Mouse (Mus musculus) right cerebral cortex, postnatal 4 days (tissue): ENCODE data around the gene Chrna1.
A peak's percentile ranks its signal among the peaks of the same experiment; 100 is the strongest.

Source experiments
- DNase-seq: peaks from one replicate; pipeline ENCODE4 v3.0.0-alpha.2; 2022

The Chrna1 gene

GRCm38 (mm10) chr2:73580166-73580565 is at the start of gene Chrna1:
Gene Chrna1 (minus strand): TSS chr2:73580338.
- no peak for DNase-seq

DNA sequence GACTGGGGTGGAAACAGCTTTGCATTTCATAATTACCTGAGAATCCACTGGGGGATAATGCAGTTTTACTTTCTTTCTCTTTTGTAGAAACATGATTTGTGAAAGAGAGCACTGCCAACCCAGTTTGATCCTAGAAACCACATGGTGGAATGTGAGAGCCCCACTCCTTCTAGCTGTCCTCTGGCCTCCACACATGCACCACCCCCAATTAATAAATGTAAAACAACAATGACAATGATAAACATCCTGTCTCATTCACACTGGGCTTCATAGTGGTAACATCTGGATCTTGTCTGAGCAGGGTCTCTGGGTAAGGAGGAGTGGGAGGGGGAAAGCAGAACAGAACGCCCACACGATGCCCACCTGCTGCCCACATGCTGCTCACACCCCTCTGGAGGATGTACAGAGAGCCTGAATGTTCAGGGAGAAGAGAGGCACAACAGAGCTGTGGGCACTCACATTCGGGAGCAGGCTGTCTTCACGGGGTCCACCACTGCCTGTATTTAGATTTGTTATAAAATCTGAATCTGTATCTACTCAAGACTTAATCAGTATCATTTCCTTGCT is 38.4 kb upstream of the Chrna1 start:
- DNase-seq, result no peak

DNA sequence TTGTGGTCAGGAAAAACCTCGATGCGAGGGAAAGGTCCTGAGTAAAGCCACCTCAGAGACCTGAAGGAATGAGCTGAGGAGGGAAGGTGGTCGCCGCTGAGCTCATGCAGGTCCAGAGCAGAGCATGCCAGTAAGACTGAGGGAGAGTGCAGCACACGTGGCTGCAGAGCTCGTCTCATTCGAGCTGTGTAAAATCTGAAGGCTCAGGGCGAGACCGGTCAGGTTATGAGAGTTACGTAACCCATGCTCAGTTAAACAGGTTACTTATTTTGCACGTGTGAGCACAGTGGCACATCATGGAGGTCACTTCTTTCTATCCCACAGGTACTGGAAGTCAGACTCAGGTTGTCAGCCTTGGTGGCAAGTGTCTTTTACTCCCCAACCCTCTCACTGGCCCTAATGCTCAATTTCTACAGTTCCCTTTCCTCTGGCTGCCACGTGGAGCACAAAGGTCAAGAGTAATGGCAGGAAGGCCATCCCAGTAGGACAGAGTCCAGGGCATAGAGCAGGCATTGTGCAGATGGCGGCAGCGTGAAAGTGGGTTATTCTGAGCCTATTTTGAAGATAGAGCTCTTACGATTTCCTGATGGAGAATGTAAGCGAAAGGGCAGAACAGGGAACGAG is 36.4 kb upstream of the Chrna1 start:
- DNase-seq, result no peak

DNA sequence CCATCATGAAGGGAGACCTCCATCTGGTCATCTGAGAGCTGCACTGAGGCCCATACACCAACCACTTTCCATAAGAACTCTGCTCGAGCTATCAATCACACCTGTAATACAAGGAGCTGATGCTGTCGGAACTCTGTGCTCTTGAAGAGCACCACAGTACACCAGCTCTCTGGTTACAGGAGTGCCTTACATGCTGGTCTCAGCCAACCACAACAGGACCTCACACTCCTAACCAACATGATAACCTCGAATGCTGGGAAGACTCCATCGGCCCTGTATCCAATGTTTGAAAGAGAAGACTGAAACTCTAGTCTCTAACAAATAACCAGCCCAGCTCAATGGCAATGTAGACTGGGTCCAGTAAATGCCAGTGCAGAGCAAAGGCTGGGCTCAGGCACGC is 35.3 kb upstream of the Chrna1 start:
- no peak for DNase-seq

DNA sequence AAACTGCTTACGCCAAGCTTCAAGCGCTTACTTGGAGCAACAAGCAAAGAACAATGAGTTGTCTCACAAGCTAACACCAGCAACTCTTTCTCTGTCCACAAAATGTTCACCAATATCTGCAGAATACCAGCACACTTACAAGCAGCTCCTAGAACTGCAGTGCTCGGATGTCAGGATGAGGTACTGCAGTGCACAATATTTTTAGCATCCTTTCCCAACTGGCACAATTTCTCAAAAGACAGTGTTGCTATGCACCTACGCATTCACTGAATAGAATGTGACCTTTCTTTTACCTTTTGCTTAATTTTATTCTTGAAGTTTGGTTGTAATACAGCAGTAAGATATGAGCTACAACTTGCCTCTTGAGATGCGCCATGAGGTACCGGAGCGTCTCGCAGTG is 34.2 kb upstream of the Chrna1 start:
- DNase-seq, result no peak

GRCm38 (mm10) chr2:73612941-73613340 is 32.8 kb upstream of the Chrna1 start:
- DNase-seq, result no peak

- no peak for DNase-seq
Observed at GRCm38 (mm10) chr2:73612367-73612914, 32.3 kb upstream of the Chrna1 start.

- DNase-seq, result no peak
Observed at GRCm38 (mm10) chr2:73611798-73612197, 31.7 kb upstream of the Chrna1 start.

DNA sequence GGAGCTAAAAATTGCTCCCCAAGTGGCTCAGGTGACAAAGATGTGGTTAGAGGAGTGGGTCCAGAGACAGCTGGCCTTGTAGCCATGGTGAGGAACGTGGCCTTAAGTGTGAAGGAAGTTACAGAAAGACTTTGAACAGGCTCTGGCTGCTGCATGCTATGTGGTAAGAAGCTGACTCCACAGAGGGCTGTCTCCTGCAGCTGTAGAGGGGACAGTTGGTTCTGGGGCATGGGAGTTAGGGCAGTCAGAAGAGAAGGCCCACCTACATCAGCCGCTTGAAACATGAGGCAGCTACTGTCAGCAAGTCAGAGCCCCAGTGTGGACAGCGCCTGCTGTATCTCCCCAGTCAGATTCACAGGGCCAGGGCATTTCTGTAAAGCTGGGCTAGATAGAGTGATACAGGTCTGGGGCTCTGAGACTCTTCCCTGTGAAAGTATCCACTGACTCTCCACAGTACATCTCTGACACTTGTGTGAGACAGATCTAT is 29.6 kb upstream of the Chrna1 start:
- no peak for DNase-seq

GRCm38 (mm10) chr2:73609067-73609723 is 29.1 kb upstream of the Chrna1 start:
- no peak for DNase-seq

DNA sequence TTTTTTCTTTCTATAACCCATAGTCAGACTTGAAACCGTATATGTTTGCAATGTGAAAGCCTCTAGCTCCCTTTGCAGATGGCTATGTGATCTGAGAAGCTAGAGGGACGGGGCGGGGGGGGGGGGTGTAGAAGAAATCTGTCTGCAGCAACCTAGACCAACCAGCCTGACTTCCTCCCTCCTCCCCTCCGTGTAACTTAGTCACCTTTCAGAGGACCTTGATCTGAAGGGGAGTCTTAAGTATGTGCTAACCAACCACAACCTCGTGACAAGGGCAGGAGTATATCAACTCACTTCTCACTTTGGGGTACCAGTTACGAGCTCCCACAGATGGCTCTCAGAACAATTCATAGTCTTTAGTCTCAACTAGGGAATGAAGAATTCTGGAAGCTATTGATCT is 28.3 kb upstream of the Chrna1 start:
- no peak for DNase-seq

DNA sequence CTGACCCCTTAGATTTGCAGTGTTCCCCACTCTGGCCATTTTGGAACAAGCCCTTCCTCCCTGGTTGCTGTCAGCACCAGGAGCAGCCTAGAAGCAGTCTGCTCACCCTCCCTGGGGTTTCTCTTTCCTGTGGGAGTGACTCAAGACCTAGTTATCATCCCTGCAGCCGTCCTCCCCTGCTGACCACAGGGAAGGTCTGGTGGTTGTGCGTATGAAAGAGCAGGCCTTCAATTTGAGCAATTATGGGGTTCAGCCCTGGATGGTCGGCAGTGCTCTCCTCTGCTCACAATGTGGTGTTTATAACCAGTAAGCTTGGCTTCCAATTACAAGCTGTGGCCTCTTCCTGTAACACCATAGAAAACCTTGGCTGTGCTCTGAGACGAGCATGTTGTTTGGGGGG is 27.5 kb upstream of the Chrna1 start:
- no peak for DNase-seq

GRCm38 (mm10) chr2:73607146-73607545 is 27.0 kb upstream of the Chrna1 start:
- DNase-seq, result no peak

- DNase-seq, result no peak
Observed at GRCm38 (mm10) chr2:73606616-73607015, 26.5 kb upstream of the Chrna1 start.

DNA sequence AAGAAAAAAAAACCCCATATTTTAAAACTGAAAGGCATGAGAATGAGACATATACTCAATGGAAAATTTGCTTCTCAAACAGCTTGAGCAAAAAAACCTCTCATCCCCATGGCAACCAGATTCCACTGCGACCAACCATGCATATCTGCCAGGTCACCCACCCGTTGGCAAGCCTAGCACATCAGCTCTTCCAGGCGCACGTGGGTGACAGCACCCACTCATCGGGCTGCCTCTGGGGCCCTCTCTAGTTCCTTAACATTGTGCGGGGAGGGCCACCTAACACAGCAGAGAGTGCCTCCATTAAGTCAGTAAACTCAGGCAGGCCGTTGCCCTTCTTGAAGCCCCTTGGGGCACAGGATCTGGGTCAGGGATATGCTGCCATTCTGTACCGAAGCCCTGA is 24.9 kb upstream of the Chrna1 start:
- DNase-seq, result peak; percentile 51

DNA sequence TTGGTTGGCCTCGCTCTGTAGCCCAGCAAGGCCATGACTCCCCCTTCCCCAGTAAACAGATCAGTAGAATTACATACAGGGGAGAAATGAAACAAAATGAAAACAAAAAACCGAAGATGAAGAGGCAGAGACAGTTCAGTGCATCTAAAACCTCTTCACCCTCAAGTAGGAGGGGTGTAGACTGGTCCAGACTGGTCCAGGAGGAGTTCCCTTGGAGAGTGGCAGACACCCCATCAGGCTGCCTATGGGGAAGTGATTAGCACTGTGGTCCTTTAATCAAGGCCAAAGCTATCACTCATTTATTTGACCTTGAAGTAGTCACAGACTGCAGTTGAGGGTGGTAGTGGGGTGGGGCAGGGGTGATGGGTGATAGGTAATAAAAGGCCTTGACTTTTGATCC is 24.4 kb upstream of the Chrna1 start:
- DNase-seq, result no peak

DNA sequence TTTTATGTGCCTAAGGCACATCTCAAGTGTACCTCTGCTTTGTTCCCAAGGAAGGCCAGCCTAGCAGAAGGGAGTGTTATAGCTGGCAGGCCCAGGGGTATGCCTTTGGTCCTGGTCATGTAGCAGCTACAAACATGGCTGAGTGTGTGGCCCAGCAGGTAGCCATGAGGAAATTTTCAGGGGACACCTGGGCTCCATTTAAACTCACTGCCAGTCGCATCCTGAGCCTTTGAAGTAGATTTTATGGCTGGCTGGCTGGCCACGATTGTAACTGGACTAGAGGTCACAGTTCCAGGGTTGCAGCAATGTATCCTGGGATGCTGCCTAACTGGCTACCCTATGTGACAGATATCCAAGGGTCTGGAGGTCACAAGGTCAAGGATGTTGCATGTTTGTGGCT is 20.5 kb upstream of the Chrna1 start:
- DNase-seq, result no peak

- DNase-seq, result no peak
Observed at GRCm38 (mm10) chr2:73597772-73598171, 17.6 kb upstream of the Chrna1 start.

GRCm38 (mm10) chr2:73596786-73597185 is 16.6 kb upstream of the Chrna1 start:
- no peak for DNase-seq

DNA sequence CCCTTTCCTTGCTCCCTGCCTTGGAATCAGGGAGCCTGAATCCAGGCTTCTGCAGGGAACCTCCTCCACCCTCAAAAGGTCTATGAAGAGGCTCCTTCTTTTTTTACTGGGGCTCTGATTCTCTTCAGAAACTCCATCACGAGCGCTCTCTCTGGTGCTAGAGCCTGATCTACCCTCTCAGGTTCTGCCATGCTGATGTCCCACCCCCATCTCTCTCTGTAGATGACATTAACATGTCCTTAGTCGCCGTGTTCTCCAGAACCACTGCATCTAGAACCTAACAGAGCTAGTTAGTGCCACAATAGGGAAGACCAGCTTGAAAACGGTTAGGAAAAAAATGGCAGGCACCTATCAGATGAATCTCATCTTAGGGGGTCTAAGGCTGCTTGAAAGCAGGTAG is 16.2 kb upstream of the Chrna1 start:
- DNase-seq, result no peak

- no peak for DNase-seq
Observed at GRCm38 (mm10) chr2:73593101-73593439, 12.9 kb upstream of the Chrna1 start.

DNA sequence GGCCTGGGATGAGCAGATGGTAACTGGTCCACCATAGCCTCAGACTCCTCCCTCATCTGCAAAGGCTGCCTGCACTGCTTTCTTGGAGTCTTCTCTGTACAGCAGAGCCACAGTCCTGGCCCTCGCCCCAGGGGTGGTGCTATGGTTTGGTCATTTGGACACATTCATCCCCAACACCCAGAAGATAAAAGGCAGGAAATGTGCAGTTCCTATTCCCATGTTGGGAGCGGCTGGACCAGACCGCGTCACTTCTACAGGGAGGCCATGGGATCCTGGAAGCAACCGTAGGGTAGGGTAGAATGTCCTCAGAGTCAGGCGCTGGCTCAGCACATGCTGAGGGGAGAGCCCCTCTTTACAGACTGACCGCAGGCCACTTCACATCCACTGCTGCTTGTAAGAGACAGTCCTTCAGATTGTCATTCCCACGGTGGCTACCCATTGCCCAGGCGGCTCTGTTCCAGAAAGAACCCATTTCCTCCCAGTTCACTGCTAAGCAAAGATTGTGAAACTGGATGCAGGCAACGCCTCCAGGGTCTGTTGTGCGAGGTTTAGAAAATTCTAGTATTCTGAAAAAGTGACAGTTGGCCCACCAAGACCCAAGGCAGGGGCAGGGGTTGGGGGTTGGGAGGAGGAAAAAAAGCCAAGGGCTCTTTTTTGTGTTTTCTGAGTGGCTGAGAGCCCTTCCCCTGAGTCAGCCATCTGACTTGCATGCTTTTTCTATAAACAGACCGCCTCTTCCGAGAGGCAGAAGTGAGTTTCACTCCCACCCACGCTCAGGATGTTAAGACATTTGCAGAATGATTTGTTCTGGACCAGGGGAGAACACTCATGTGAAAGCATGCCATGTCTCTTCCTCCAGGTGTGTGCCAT is 12.3 kb upstream of the Chrna1 start:
- no peak for DNase-seq

GRCm38 (mm10) chr2:73591246-73591645 is 11.1 kb upstream of the Chrna1 start:
- no peak for DNase-seq
